Mouse (Mus musculus) kidney, adult 2 months (tissue): ENCODE measurements around the gene Hikeshi.

Experiments used
- CTCF ChIP-seq: fragments of 200-500 bp; conservative IDR thresholded peaks from 2 replicates; pipeline ENCODE4 v1.5.1; 2011; ENCODE audit warnings: low read depth, mild to moderate bottlenecking, control low read depth, low read length, moderate library complexity, mixed read lengths; ENCODE audit not compliant: insufficient read depth, insufficient read length
- POLR2A ChIP-seq: fragments of 200-500 bp; IDR thresholded peaks from one replicate; pipeline ENCODE4 v1.6.1; 2011; ENCODE audit warnings: low read depth, low read length, control low read depth

- TF ChIP-seq POLR2A (no peak), CTCF (no peak)
These were observed 61.3 kb downstream of the Hikeshi start for GRCm38 (mm10) chr7:89879686-89880085.
